Mouse (Mus musculus) bone marrow macrophage, adult 2 months (primary cell): ENCODE data around the gene Mad1l1.

Source experiments
- CTCF ChIP-seq: IDR thresholded peaks from 2 replicates; pipeline ENCODE4 v1.5.1; 2012; ENCODE audit warnings: low read depth, mild to moderate bottlenecking, low read length, moderate library complexity
- POLR2A ChIP-seq: IDR thresholded peaks from 2 replicates; pipeline ENCODE4 v1.6.1; 2012; ENCODE audit warnings: mild to moderate bottlenecking, low read depth, low read length, borderline replicate concordance

DNA sequence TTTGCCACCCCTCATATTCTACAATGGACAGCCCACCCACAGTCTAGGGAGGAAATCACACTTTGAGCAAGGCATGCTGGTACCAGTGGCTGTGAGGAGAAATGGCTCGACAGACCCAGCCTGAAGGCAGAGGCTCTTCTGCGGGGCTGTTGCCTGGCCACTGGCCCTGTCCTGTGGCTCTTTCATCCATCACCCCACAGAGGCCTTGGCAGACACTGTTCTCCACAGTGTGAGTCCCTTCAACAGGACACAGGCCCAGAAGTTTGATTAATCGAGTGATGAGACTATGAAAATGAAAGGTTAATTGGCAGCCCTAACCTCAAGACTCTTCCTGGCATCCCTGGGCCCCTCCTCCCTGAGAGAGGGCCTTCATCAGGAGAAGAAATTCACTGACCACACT is 253.3 kb downstream of the Mad1l1 start:
- TF ChIP-seq CTCF (no peak), POLR2A (no peak)
